Mouse (Mus musculus) heart, postnatal 0 days (tissue): Measurements from ENCODE around the gene Carmil1.

Experiments
- CTCF ChIP-seq: IDR thresholded peaks from 2 replicates; pipeline ENCODE4 v1.5.1; 2016; ENCODE audit warnings: antibody characterized with exemption, control low read depth, low read depth
- EP300 ChIP-seq: IDR thresholded peaks from 2 replicates; pipeline ENCODE4 v1.6.1; 2016; ENCODE audit warnings: antibody characterized with exemption, low read depth

DNA sequence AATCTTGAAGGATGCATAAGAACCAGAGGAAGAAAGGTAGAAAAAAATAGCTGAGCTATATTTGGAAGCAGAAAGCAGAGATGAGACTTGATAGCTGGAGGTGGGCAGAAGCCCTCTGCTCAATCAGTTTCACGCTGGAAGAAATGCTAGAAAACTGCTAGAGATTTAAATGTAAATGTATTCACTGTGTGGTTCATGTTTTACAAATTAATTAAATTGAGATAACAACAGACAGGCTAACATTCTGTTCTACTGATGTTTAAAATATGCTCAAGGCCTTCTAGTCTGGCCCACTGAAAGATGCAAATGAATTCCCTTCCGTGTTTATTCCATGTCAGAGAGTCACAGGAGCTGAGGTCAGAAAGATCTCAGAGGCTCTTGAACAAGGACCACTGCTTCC lies 308.7 kb downstream of the Carmil1 start:
- TF ChIP-seq CTCF: no peak
- no peak for TF ChIP-seq EP300
